ENCODE assay signal across 12 mouse cellular contexts in the genomic region with DNA sequence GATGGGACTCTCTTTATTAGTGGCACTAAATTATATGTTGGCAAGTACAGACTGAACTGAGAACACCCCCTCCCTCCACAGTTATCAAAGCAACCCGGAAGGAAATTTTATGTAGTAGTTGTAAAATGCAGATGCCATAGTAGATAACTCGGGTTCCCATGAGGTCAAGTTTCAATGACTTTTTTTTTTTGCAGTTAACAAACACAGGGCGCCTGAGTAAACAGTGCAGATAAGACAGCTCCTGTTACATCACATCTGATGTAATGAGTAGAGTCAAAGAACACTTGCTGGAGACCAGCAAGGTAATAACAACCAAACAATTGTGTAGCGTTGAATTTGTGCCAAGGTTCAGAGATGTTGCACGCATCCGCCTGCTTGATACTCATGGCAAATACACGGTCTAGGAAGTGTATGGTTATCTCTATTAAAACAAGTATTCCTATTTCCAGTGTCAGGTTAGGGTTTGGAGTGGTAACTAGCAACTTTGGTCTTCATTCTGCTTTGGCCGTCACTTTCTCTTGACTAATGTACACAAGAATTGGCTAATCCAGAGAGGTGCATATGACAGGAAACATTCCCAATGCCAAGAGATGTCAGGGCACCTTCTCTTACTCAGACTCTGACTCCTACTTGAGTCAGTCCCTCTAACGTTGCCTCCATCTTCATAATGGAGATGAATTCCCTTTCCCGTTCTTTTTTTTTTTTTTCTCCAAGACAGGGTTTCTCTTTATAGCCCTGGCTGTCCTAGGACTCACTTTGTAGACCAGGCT.
DNase-seq lines count a peak whose midpoint lies in the region; ATAC-seq and TF ChIP-seq lines count a peak whose summit lies in the region.
"Had no signal": no experiment of that assay in that cellular context is flagged by ENCODE, and none has a peak within 500 bp of the region (broad histone marks: within the 10 kb centered on the region; RNA-seq: fewer than 3 reads in every experiment).

No protein-coding gene starts in this region.

- H3K9me3 ChIP-seq in intestine, embryonic 14.5 days (ENCODE audit: control insufficient read depth, low read length) = no peaks in the 10 kb centered on the region
- no peaks in the 10 kb centered on the region for H3K9me3 ChIP-seq in liver, embryonic 15.5 days (replicated peaks)
- H3K9me3 ChIP-seq: forebrain, embryonic 15.5 days; heart, embryonic 13.5 days; hindbrain, embryonic 13.5 days had no signal

- no peaks in the 10 kb centered on the region for H3K27me3 ChIP-seq in intestine, embryonic 14.5 days (replicated peaks; ENCODE audit: control insufficient read depth, insufficient read depth, low read length)
- H3K27me3 ChIP-seq in liver, embryonic 15.5 days = no peaks in the 10 kb centered on the region
- H3K27me3 ChIP-seq: forebrain, embryonic 15.5 days; heart, embryonic 13.5 days; hindbrain, embryonic 13.5 days had no signal

- peak; percentile 82; the same call in 1 of the 2 replicates for ATAC-seq in intestine, embryonic 14.5 days (replicated peaks; ENCODE audit: low FRiP score, low TSS enrichment, low read depth)
- peak; percentile 69 for ATAC-seq in liver, embryonic 15.5 days (ENCODE audit: insufficient read depth)
- ATAC-seq: forebrain, embryonic 15.5 days had no signal

- 39% methylated on average over 10 of the region's 10 CpGs for WGBS in lung, adult 2 months
- WGBS in intestine, embryonic 14.5 days = 56% methylated on average over 10 of the region's 10 CpGs
- WGBS in liver, embryonic 15.5 days (ENCODE audit: insufficient replicate concordance) = 41% methylated on average over 10 of the region's 10 CpGs

- no peak overlapping the region for H3K4me3 ChIP-seq in lung, adult 2 months (replicated peaks; ENCODE audit: extremely low read depth, low read depth, low read length)
- no peak overlapping the region for H3K4me3 ChIP-seq in intestine, embryonic 14.5 days (ENCODE audit: low read depth, low read length)
- H3K4me3 ChIP-seq in liver, embryonic 15.5 days (replicated peaks) = no peak overlapping the region
- H3K4me3 ChIP-seq: forebrain, embryonic 15.5 days; heart, embryonic 13.5 days; hindbrain, embryonic 13.5 days had no signal

- no peak overlapping the region for H3K9ac ChIP-seq in intestine, embryonic 14.5 days (ENCODE audit: low read length)
- no peak overlapping the region for H3K9ac ChIP-seq in liver, embryonic 15.5 days
- H3K9ac ChIP-seq: forebrain, embryonic 15.5 days; heart, embryonic 13.5 days; hindbrain, embryonic 13.5 days had no signal

- H3K36me3 ChIP-seq in intestine, embryonic 14.5 days (ENCODE audit: control insufficient read depth, insufficient read depth, low read length) = no peaks in the 10 kb centered on the region
- no peaks in the 10 kb centered on the region for H3K36me3 ChIP-seq in liver, embryonic 15.5 days (replicated peaks)
- H3K36me3 ChIP-seq: forebrain, embryonic 15.5 days; heart, embryonic 13.5 days; hindbrain, embryonic 13.5 days had no signal

- no peak overlapping the region for H3K4me2 ChIP-seq in intestine, embryonic 14.5 days (ENCODE audit: low read length)
- H3K4me2 ChIP-seq in liver, embryonic 15.5 days = no peak overlapping the region
- H3K4me2 ChIP-seq: forebrain, embryonic 15.5 days; heart, embryonic 13.5 days; hindbrain, embryonic 13.5 days had no signal

- no peak for TF ChIP-seq CTCF in lung, adult 2 months (IDR thresholded peaks at IDR 0.05; ENCODE audit: insufficient read depth, low read length)

- peaks cover 2% of the 10 kb centered on the region; the same call in 1 of the 2 replicates for H3K4me1 ChIP-seq in lung, adult 2 months (ENCODE audit: control insufficient read depth, insufficient read depth, low read length)
- no peaks in the 10 kb centered on the region for H3K4me1 ChIP-seq in intestine, embryonic 14.5 days (replicated peaks; ENCODE audit: control insufficient read depth, insufficient read depth, low read length)
- H3K4me1 ChIP-seq in liver, embryonic 15.5 days (replicated peaks) = 0 out of 2 replicates have a peak, but pooled peaks cover 3% of the 10 kb centered on the region
- H3K4me1 ChIP-seq: forebrain, embryonic 15.5 days; heart, embryonic 13.5 days; hindbrain, embryonic 13.5 days had no signal

- DNase-seq in lung, postnatal 10 days = peak; percentile 21
- no peak for DNase-seq in lung, adult 2 months
- peak; percentile 35 for DNase-seq in intestine, embryonic 14.5 days (ENCODE audit: low spot score)
- DNase-seq in natural killer cell, adult 2 months (ENCODE audit: low spot score in 2 of 2) = no peak
- no peak for DNase-seq in ovary, postnatal 36 days (ENCODE audit: low spot score)
- DNase-seq in ovary, postnatal 14 days (ENCODE audit: low spot score) = no peak
- DNase-seq: adrenal gland, postnatal 36 days; gastrocnemius, postnatal 25 days had no signal

- no peak overlapping the region for H3K27ac ChIP-seq in intestine, embryonic 14.5 days (ENCODE audit: low read depth)
- peak overlapping the region; percentile 34; the same call in 1 of the 2 replicates for H3K27ac ChIP-seq in liver, embryonic 15.5 days (replicated peaks)
- H3K27ac ChIP-seq: forebrain, embryonic 15.5 days; heart, embryonic 13.5 days; hindbrain, embryonic 13.5 days had no signal

- TF ChIP-seq POLR2A in lung, adult 2 months (IDR thresholded peaks at IDR 0.05; ENCODE audit: borderline replicate concordance, extremely low read depth, low read depth, low read length) = no peak

Comparison
In these comparisons a context has a peak if more than half of its experiments do, and no peak if none do; other contexts are left out.
1. DNase-seq: peak in lung, postnatal 10 days (single experiment) and intestine, embryonic 14.5 days (single experiment); none in lung, adult 2 months (single experiment), natural killer cell, adult 2 months (0 of 2), ovary, postnatal 36 days (single experiment) and ovary, postnatal 14 days (single experiment).